ENCODE assay signal across 8 mouse cellular contexts in the genomic region with DNA sequence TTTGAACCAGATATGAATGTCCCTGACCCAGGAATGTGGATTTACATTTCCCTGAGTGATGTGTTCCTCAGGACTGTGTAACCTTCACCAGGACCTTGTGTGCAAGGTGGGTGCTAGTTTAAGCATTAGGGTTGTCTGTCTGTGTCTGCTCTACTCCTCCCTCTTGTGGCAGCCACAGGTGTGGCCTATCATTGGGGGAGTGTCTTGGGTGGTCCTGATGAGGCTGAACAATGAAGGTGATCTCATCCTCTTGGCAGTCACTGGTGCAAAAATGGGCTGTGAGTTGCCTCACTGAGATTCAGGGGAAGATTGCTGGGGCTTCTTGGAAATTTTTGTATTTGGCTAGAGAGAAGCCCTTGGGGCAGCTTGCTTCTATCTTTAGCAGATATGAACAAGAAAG.
DNase-seq lines count a peak whose midpoint lies in the region; ATAC-seq and TF ChIP-seq lines count a peak whose summit lies in the region.
"Had no signal": no experiment of that assay in that cellular context is flagged by ENCODE, and none has a peak within 500 bp of the region (broad histone marks: within the 10 kb centered on the region; RNA-seq: fewer than 3 reads in every experiment).

No protein-coding gene starts in this region.

- no peaks in the 10 kb centered on the region for H3K27me3 ChIP-seq in kidney, embryonic 15.5 days
- no peaks in the 10 kb centered on the region for H3K27me3 ChIP-seq in midbrain, embryonic 15.5 days (replicated peaks)
- H3K27me3 ChIP-seq: neural tube, embryonic 13.5 days had no signal

- no peaks in the 10 kb centered on the region for H3K9me3 ChIP-seq in kidney, embryonic 15.5 days (replicated peaks)
- no peaks in the 10 kb centered on the region for H3K9me3 ChIP-seq in midbrain, embryonic 15.5 days
- H3K9me3 ChIP-seq: neural tube, embryonic 13.5 days had no signal

- H3K4me2 ChIP-seq in kidney, embryonic 15.5 days: no peak overlapping the region
- no peak overlapping the region for H3K4me2 ChIP-seq in midbrain, embryonic 15.5 days
- H3K4me2 ChIP-seq: neural tube, embryonic 13.5 days had no signal

- H3K4me1 ChIP-seq in kidney, embryonic 15.5 days: no peaks in the 10 kb centered on the region
- H3K4me1 ChIP-seq in midbrain, embryonic 15.5 days: no peaks in the 10 kb centered on the region
- H3K4me1 ChIP-seq: neural tube, embryonic 13.5 days had no signal

- ATAC-seq in kidney, embryonic 15.5 days (replicated peaks; ENCODE audit: low FRiP score): peak; percentile 58; the same call in 1 of the 2 replicates
- ATAC-seq in midbrain, embryonic 15.5 days (replicated peaks): 0 out of 2 replicates have a peak, but pooled peaks have one; percentile 70

- DNase-seq in kidney, postnatal 10 days: no peak
- DNase-seq in ES-CJ7 (ENCODE audit: low read depth, low spot score): peak; percentile 46
- DNase-seq in brain, embryonic 14.5 days (ENCODE audit: low read depth): peak; percentile 21
- no peak for DNase-seq in right cerebral cortex, postnatal 36 days (ENCODE audit: low spot score in 2 of 2)
- DNase-seq in urinary bladder, postnatal 25 days (ENCODE audit: low spot score): no peak

- no peak for TF ChIP-seq POLR2A in brain, embryonic 14.5 days (IDR thresholded peaks at IDR 0.05; ENCODE audit: borderline replicate concordance, extremely low read depth, insufficient read depth, insufficient read length, poor library complexity, severe bottlenecking)

- H3K36me3 ChIP-seq in kidney, embryonic 15.5 days: no peaks in the 10 kb centered on the region
- no peaks in the 10 kb centered on the region for H3K36me3 ChIP-seq in midbrain, embryonic 15.5 days (replicated peaks)
- H3K36me3 ChIP-seq: neural tube, embryonic 13.5 days had no signal

- H3K4me3 ChIP-seq in kidney, embryonic 15.5 days (replicated peaks): no peak overlapping the region
- no peak overlapping the region for H3K4me3 ChIP-seq in midbrain, embryonic 15.5 days
- H3K4me3 ChIP-seq: neural tube, embryonic 13.5 days had no signal

- H3K27ac ChIP-seq in kidney, embryonic 15.5 days: no peak overlapping the region
- H3K27ac ChIP-seq in midbrain, embryonic 15.5 days: no peak overlapping the region
- H3K27ac ChIP-seq: neural tube, embryonic 13.5 days had no signal

- H3K9ac ChIP-seq in kidney, embryonic 15.5 days: no peak overlapping the region
- no peak overlapping the region for H3K9ac ChIP-seq in midbrain, embryonic 15.5 days
- H3K9ac ChIP-seq: neural tube, embryonic 13.5 days had no signal

- peak; percentile 42; the same call in 1 of the 2 replicates for TF ChIP-seq CTCF in brain, embryonic 14.5 days (IDR thresholded peaks at IDR 0.05; ENCODE audit: borderline replicate concordance, extremely low read depth, insufficient read depth, insufficient read length)

Comparison
In these comparisons a context has a peak if more than half of its experiments do, and no peak if none do; other contexts are left out.
1. DNase-seq: peak in ES-CJ7 (single experiment) and brain, embryonic 14.5 days (single experiment); none in kidney, postnatal 10 days (single experiment), right cerebral cortex, postnatal 36 days (0 of 2) and urinary bladder, postnatal 25 days (single experiment).